Mouse (Mus musculus) thymus, adult 2 months (tissue): ENCODE results near the gene Tmem26.

Experiments used
- CTCF ChIP-seq: fragments of 200-500 bp; IDR thresholded peaks from 2 replicates; pipeline ENCODE4 v1.5.1; 2012; ENCODE audit warnings: mild to moderate bottlenecking, control low read depth, low read length, moderate library complexity, borderline replicate concordance; ENCODE audit not compliant: control insufficient read depth, poor library complexity, insufficient read depth; ENCODE audit errors: extremely low read depth
- POLR2A ChIP-seq: fragments of 200-500 bp; IDR thresholded peaks from 2 replicates; pipeline ENCODE4 v1.6.1; 2012; ENCODE audit warnings: mild to moderate bottlenecking, low read length, control low read depth, moderate library complexity; ENCODE audit not compliant: control insufficient read depth, poor library complexity, insufficient read depth; ENCODE audit errors: extremely low read depth

- TF ChIP-seq POLR2A (no peak), CTCF (no peak)
Observed at GRCm38 (mm10) chr10:68714302-68714701, 9.1 kb upstream of the Tmem26 start.
